Mouse (Mus musculus): ENCODE results near the gene Frmd4a. TPM values are rescaled to one million over a fixed set of nuclear protein-coding genes. Genes with fewer than 3 reads are reported as not detected.

Frmd4a gene
- polyA plus RNA-seq, 1 experiment from 2014 or later, result 6.6 TPM

DNA sequence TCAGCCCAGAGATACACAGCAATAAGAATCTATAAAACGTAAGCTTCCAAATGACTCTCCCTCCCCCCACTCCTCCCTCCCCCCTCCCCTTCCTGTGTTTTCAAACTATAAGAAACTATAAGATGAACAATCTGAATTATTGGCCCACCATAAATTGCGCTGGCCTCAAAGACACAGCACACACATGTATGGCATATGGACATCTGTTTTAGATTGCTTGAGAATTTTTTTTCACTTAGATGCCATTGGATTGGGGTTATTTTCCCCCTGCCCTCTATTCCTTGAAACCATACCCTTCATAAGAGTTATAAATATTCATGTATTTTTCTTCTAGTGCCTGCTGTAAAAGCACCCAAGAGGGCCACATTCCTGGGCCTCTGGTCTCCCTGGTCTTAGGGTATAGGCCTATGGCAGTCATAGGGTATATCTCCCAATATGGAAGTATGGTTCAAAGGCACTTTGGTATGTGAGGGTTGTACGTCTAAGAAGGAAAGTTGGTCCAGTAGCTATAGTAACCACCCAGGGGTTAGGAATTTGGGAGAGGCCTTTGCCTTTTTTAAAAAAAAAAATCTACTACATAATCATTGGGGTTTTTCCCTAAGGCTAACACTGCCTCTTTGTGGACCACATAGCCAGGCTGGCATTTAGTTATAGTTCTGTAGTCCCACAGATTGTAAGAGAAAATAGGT lies 322.2 kb downstream of the Frmd4a start:
- no peaks in the 10 kb centered on the region for H3K9me3 ChIP-seq (ENCODE audit: low read length)
- TF ChIP-seq EP300 (IDR thresholded peaks at IDR 0.05; ENCODE audit: low read depth), result no peak
- no peak for TF ChIP-seq CTCF (IDR thresholded peaks at IDR 0.05; ENCODE audit: low read depth)
- WGBS (ENCODE audit: insufficient replicate concordance), result 70% methylated on average over 3 of the region's 3 CpGs
- no peak overlapping the region for H3K4me3 ChIP-seq (ENCODE audit: low read depth, low read length)
- H3K27me3 ChIP-seq (ENCODE audit: insufficient read depth, low read length), result no peaks in the 10 kb centered on the region
- no peaks in the 10 kb centered on the region for H3K36me3 ChIP-seq (replicated peaks; ENCODE audit: insufficient read depth, low read length)
- DNase-seq (no peak), ATAC-seq (no peak)
- no peak overlapping the region for H3K27ac ChIP-seq (ENCODE audit: low read depth)
- H3K4me2 ChIP-seq (ENCODE audit: low read depth, low read length), result no peak overlapping the region
- H3K9ac ChIP-seq (replicated peaks), result no peak overlapping the region
- no peaks in the 10 kb centered on the region for H3K4me1 ChIP-seq (ENCODE audit: insufficient read depth)

DNA sequence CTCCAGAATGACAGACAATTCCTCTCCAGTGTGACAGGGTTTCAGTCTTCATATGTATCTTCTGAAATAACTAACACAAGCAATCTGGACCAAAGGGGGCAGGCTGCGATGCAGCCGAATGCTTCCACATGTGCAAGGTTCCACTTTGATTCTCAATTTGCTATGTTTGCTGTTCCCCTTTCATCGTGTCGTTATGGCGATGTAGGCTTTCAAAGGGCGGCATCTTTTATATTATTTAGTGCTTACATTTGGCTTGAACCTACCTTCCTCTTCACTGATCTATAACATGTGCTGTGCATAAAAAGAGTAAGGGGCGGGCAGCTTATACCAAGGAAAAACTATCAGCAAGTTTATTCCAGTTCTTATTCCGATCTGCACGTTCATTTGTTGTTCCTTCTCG lies 322.9 kb downstream of the Frmd4a start:
- H3K27ac ChIP-seq (ENCODE audit: low read depth), result no peak overlapping the region
- ATAC-seq, result no peak
- no peaks in the 10 kb centered on the region for H3K36me3 ChIP-seq (replicated peaks; ENCODE audit: insufficient read depth, low read length)
- no peaks in the 10 kb centered on the region for H3K4me1 ChIP-seq (ENCODE audit: insufficient read depth)
- TF ChIP-seq CTCF (IDR thresholded peaks at IDR 0.05; ENCODE audit: low read depth) (no peak), EP300 (IDR thresholded peaks at IDR 0.05; ENCODE audit: low read depth) (no peak)
- no peaks in the 10 kb centered on the region for H3K27me3 ChIP-seq (ENCODE audit: insufficient read depth, low read length)
- H3K9me3 ChIP-seq (ENCODE audit: low read length), result no peaks in the 10 kb centered on the region
- WGBS (ENCODE audit: insufficient replicate concordance), result 81% methylated on average over 10 of the region's 10 CpGs
- no peak overlapping the region for H3K9ac ChIP-seq (replicated peaks)
- no peak overlapping the region for H3K4me3 ChIP-seq (ENCODE audit: low read depth, low read length)
- H3K4me2 ChIP-seq (ENCODE audit: low read depth, low read length), result no peak overlapping the region
- no peak for DNase-seq

DNA sequence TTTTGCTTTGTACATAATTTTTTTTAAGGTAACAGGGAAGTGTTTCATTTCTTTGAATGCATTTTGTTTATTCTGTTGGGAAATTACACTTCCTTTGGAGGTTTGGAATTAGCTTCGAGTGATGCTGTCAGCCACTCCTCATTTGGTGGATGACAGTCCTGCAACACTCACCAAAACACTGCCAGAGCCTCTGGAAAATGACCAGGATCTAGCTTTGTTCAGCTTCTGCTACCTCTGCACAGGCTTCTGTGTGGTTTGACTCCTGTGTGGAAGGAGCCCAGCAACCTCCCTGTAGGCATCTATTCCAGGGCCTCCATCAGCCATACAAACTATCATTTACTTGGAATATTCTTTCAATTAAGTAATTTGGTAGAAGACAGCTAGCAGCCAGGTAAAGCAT lies 323.6 kb downstream of the Frmd4a start:
- Histone ChIP-seq H3K4me2 (ENCODE audit: low read depth, low read length) (no peak overlapping the region), H3K4me1 (ENCODE audit: insufficient read depth) (no peaks in the 10 kb centered on the region), H3K4me3 (ENCODE audit: low read depth, low read length) (no peak overlapping the region), H3K27me3 (ENCODE audit: insufficient read depth, low read length) (no peaks in the 10 kb centered on the region), H3K36me3 (replicated peaks; ENCODE audit: insufficient read depth, low read length) (no peaks in the 10 kb centered on the region), H3K9ac (replicated peaks) (no peak overlapping the region), H3K27ac (ENCODE audit: low read depth) (no peak overlapping the region), H3K9me3 (ENCODE audit: low read length) (no peaks in the 10 kb centered on the region)
- TF ChIP-seq EP300 (IDR thresholded peaks at IDR 0.05; ENCODE audit: low read depth), result no peak
- no peak for TF ChIP-seq CTCF (IDR thresholded peaks at IDR 0.05; ENCODE audit: low read depth)
- WGBS (ENCODE audit: insufficient replicate concordance), result 52% methylated on average over 1 of the region's 1 CpGs
- no peak for DNase-seq
- ATAC-seq, result no peak

DNA sequence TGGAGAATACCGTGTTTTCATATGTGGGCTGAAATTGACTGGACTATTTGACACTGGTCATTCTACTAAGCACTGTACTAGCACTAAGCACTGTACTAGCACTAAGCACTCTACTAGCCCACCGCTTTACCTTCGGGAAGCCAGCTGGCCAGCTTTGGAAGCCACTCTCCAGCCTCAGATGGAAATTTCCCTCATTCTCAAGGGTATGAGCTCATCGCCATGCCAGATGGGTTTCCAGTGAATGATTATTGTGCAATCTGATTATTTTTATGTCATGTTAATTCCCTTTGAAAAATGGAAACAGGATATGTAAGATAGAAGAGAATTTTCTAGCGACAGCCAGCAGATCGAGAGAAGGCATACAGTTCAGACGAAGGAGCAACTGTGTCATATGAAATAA lies 324.5 kb downstream of the Frmd4a start:
- WGBS (ENCODE audit: insufficient replicate concordance), result 78% methylated on average over 7 of the region's 7 CpGs
- Histone ChIP-seq H3K9ac (replicated peaks) (no peak overlapping the region), H3K4me1 (ENCODE audit: insufficient read depth) (peaks cover 4% of the 10 kb centered on the region; the same call in 1 of the 2 replicates), H3K27ac (ENCODE audit: low read depth) (no peak overlapping the region), H3K4me3 (ENCODE audit: low read depth, low read length) (no peak overlapping the region), H3K4me2 (ENCODE audit: low read depth, low read length) (no peak overlapping the region), H3K27me3 (ENCODE audit: insufficient read depth, low read length) (no peaks in the 10 kb centered on the region), H3K36me3 (replicated peaks; ENCODE audit: insufficient read depth, low read length) (no peaks in the 10 kb centered on the region), H3K9me3 (ENCODE audit: low read length) (no peaks in the 10 kb centered on the region)
- no peak for ATAC-seq
- no peak for DNase-seq
- TF ChIP-seq CTCF (IDR thresholded peaks at IDR 0.05; ENCODE audit: low read depth) (no peak), EP300 (IDR thresholded peaks at IDR 0.05; ENCODE audit: low read depth) (no peak)

DNA sequence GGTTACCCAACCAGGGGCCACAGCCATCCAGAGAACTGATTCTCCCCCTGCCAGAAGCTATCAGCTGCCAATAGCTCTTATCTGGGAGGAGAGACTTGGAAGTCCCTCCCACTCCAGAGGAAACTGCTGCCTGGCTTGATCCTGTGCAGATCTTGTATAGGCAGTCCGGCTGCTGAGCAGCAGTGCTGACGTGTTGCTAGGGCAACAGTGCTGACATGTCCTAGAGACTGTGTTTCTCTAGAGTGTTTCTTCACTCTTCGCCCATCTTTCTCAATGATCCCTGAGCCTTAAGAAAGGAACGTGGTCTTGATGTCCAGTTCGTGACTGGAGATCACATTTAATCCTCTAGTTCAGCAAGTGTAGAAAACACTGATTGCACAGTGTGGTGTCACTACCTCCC lies 326.9 kb downstream of the Frmd4a start:
- Histone ChIP-seq H3K27me3 (ENCODE audit: insufficient read depth, low read length) (no peaks in the 10 kb centered on the region), H3K4me2 (ENCODE audit: low read depth, low read length) (no peak overlapping the region), H3K9ac (replicated peaks) (no peak overlapping the region), H3K4me1 (ENCODE audit: insufficient read depth) (peaks cover 6% of the 10 kb centered on the region; the same call in 1 of the 2 replicates), H3K9me3 (ENCODE audit: low read length) (no peaks in the 10 kb centered on the region), H3K36me3 (replicated peaks; ENCODE audit: insufficient read depth, low read length) (no peaks in the 10 kb centered on the region), H3K27ac (ENCODE audit: low read depth) (no peak overlapping the region), H3K4me3 (ENCODE audit: low read depth, low read length) (no peak overlapping the region)
- DNase-seq, result no peak
- TF ChIP-seq CTCF (IDR thresholded peaks at IDR 0.05; ENCODE audit: low read depth) (no peak), EP300 (IDR thresholded peaks at IDR 0.05; ENCODE audit: low read depth) (no peak)
- WGBS (ENCODE audit: insufficient replicate concordance), result 69% methylated on average over 5 of the region's 5 CpGs
- no peak for ATAC-seq

DNA sequence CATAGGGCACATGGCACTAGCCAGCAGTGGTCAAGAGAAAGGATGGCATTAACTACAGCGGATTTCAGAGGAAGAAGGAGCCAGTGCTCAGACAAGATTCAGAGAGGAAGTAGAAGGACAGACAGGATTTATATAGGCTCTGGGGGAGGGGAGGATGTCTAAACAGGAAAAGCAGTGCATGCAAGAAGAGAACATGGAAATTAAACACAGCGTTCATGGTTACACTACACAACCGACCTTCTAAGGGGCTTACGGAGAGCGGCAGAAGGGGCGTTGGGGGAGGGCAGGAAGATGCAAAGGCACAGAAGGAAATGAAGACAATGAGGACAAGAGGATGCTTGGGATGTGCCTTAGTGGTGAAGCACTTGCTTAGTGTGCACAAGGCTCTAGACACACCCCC lies 328.7 kb downstream of the Frmd4a start:
- no peak for ATAC-seq
- 26% methylated on average over 6 of the region's 6 CpGs for whole genome bisulfite sequencing (ENCODE audit: insufficient replicate concordance)
- TF ChIP-seq EP300 (IDR thresholded peaks at IDR 0.05; ENCODE audit: low read depth), result no peak
- TF ChIP-seq CTCF (IDR thresholded peaks at IDR 0.05; ENCODE audit: low read depth), result no peak
- H3K4me3 ChIP-seq (ENCODE audit: low read depth, low read length), result no peak overlapping the region
- H3K9me3 ChIP-seq (ENCODE audit: low read length), result no peaks in the 10 kb centered on the region
- no peak overlapping the region for H3K4me2 ChIP-seq (ENCODE audit: low read depth, low read length)
- no peak overlapping the region for H3K9ac ChIP-seq (replicated peaks)
- no peak overlapping the region for H3K27ac ChIP-seq (ENCODE audit: low read depth)
- H3K27me3 ChIP-seq (ENCODE audit: insufficient read depth, low read length), result no peaks in the 10 kb centered on the region
- DNase-seq, result no peak
- peaks cover 6% of the 10 kb centered on the region; the same call in 1 of the 2 replicates for H3K4me1 ChIP-seq (ENCODE audit: insufficient read depth)
- no peaks in the 10 kb centered on the region for H3K36me3 ChIP-seq (replicated peaks; ENCODE audit: insufficient read depth, low read length)

Measured in liver, postnatal 0 days (tissue).